Mouse (Mus musculus): ENCODE data around the gene Gdf2. TPM values are rescaled to one million over a fixed set of nuclear protein-coding genes. Genes with fewer than 3 reads are reported as not detected.

Gene Gdf2
- polyA plus RNA-seq, 1 experiment from 2014 or later: not detected

GRCm38 (mm10) chr14:33953761-33954160 lies 12.9 kb downstream of the Gdf2 start, which contains the start of gene Rbp3:
TSS of gene Rbp3 (plus strand) at chr14:33954003.
- no peak for DNase-seq (ENCODE audit: low spot score)

DNA sequence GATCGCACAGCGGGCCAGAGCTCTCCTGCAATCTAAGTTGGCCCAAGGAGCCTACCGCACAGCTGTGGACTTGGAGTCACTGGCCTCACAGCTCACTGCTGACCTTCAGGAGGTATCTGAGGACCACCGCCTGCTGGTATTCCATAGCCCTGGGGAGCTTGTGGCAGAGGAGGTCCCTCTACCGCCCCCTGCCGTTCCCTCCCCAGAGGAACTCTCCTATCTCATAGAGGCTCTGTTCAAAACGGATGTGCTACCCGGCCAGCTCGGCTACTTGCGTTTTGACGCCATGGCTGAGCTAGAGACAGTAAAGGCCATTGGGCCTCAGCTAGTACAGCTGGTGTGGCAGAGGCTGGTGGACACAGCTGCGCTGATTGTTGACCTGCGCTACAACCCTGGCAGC lies 15.2 kb downstream of the Gdf2 start:
- H3K27me3 ChIP-seq (replicated peaks; ENCODE audit: insufficient read depth, low read length): no peaks in the 10 kb centered on the region
- H3K9me3 ChIP-seq (ENCODE audit: low read length): no peaks in the 10 kb centered on the region
- no peaks in the 10 kb centered on the region for H3K36me3 ChIP-seq (ENCODE audit: insufficient read depth, low read length)
- no peaks in the 10 kb centered on the region for H3K4me1 ChIP-seq (ENCODE audit: insufficient read depth, low read depth, low read length)
- ATAC-seq: no peak
- TF ChIP-seq EP300 (IDR thresholded peaks at IDR 0.05) (no peak), CTCF (IDR thresholded peaks at IDR 0.05) (0 out of 2 replicates have a peak, but pooled peaks have one; percentile 2)
- H3K4me2 ChIP-seq (replicated peaks; ENCODE audit: low read depth, low read length): no peak overlapping the region
- H3K27ac ChIP-seq (ENCODE audit: low read length): no peak overlapping the region
- no peak overlapping the region for H3K4me3 ChIP-seq (ENCODE audit: low read depth, low read length)
- H3K9ac ChIP-seq (replicated peaks; ENCODE audit: low read depth): no peak overlapping the region
- no peak for DNase-seq (ENCODE audit: low spot score)
- 67% methylated on average over 12 of the region's 13 CpGs for WGBS

More at GRCm38 (mm10) chr14:33953761-33954160, 12.9 kb downstream of the Gdf2 start, which contains the start of gene Rbp3:
- Histone ChIP-seq H3K4me2 (replicated peaks; ENCODE audit: low read depth, low read length) (no peak within 1 kb of the TSS), H3K27me3 (replicated peaks; ENCODE audit: insufficient read depth, low read length) (no peaks in the 10 kb centered on the region), H3K27ac (ENCODE audit: low read length) (no peak within 1 kb of the TSS), H3K4me1 (ENCODE audit: insufficient read depth, low read depth, low read length) (no peaks in the 10 kb centered on the region), H3K9ac (replicated peaks; ENCODE audit: low read depth) (no peak within 1 kb of the TSS), H3K36me3 (ENCODE audit: insufficient read depth, low read length) (no peaks in the 10 kb centered on the region), H3K4me3 (ENCODE audit: low read depth, low read length) (no peak within 1 kb of the TSS), H3K9me3 (ENCODE audit: low read length) (no peaks in the 10 kb centered on the region)
- TF ChIP-seq CTCF (IDR thresholded peaks at IDR 0.05) (no peak), EP300 (IDR thresholded peaks at IDR 0.05) (no peak)
- no peak for ATAC-seq
- WGBS: 83% methylated on average over 5 of the region's 5 CpGs

DNA sequence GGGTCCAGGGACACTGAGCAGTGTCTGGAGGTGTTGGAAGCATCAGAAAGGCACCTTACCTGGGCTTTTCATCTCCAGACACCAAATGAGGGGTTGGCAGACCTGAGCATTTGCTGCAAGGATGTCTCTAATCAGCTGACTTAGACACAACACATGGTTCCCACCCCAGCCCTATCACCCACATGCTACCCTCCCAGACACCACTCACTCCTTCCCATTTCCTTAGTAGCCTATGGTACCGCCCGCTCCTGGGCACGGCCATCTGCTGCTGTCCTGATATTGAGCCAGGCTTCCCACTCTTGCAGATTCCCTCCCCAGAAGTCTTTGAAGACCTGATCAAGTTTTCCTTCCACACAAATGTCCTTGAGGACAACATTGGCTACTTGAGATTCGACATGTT lies 17.3 kb downstream of the Gdf2 start:
- H3K9me3 ChIP-seq (ENCODE audit: low read length): no peaks in the 10 kb centered on the region
- 78% methylated on average over 4 of the region's 4 CpGs for WGBS
- H3K27me3 ChIP-seq (replicated peaks; ENCODE audit: insufficient read depth, low read length): no peaks in the 10 kb centered on the region
- H3K4me2 ChIP-seq (replicated peaks; ENCODE audit: low read depth, low read length): no peak overlapping the region
- no peak for DNase-seq (ENCODE audit: low spot score)
- no peak overlapping the region for H3K4me3 ChIP-seq (ENCODE audit: low read depth, low read length)
- TF ChIP-seq CTCF (IDR thresholded peaks at IDR 0.05) (no peak), EP300 (IDR thresholded peaks at IDR 0.05) (no peak)
- no peaks in the 10 kb centered on the region for H3K36me3 ChIP-seq (ENCODE audit: insufficient read depth, low read length)
- no peak for ATAC-seq
- H3K9ac ChIP-seq (replicated peaks; ENCODE audit: low read depth): no peak overlapping the region
- H3K27ac ChIP-seq (ENCODE audit: low read length): no peak overlapping the region
- no peaks in the 10 kb centered on the region for H3K4me1 ChIP-seq (ENCODE audit: insufficient read depth, low read depth, low read length)

GRCm38 (mm10) chr14:33958841-33959240 lies 18.0 kb downstream of the Gdf2 start:
- H3K4me3 ChIP-seq (ENCODE audit: low read depth, low read length): no peak overlapping the region
- WGBS: 39% methylated on average over 3 of the region's 3 CpGs
- no peaks in the 10 kb centered on the region for H3K9me3 ChIP-seq (ENCODE audit: low read length)
- no peaks in the 10 kb centered on the region for H3K4me1 ChIP-seq (ENCODE audit: insufficient read depth, low read depth, low read length)
- ATAC-seq (no peak), DNase-seq (ENCODE audit: low spot score) (no peak)
- TF ChIP-seq EP300 (IDR thresholded peaks at IDR 0.05): no peak
- TF ChIP-seq CTCF (IDR thresholded peaks at IDR 0.05): no peak
- no peaks in the 10 kb centered on the region for H3K27me3 ChIP-seq (replicated peaks; ENCODE audit: insufficient read depth, low read length)
- no peak overlapping the region for H3K9ac ChIP-seq (replicated peaks; ENCODE audit: low read depth)
- no peaks in the 10 kb centered on the region for H3K36me3 ChIP-seq (ENCODE audit: insufficient read depth, low read length)
- no peak overlapping the region for H3K27ac ChIP-seq (ENCODE audit: low read length)
- H3K4me2 ChIP-seq (replicated peaks; ENCODE audit: low read depth, low read length): no peak overlapping the region

- Histone ChIP-seq H3K9ac (replicated peaks; ENCODE audit: low read depth) (no peak overlapping the region), H3K36me3 (ENCODE audit: insufficient read depth, low read length) (no peaks in the 10 kb centered on the region), H3K4me1 (ENCODE audit: insufficient read depth, low read depth, low read length) (no peaks in the 10 kb centered on the region), H3K27me3 (replicated peaks; ENCODE audit: insufficient read depth, low read length) (no peaks in the 10 kb centered on the region), H3K27ac (ENCODE audit: low read length) (no peak overlapping the region), H3K9me3 (ENCODE audit: low read length) (no peaks in the 10 kb centered on the region), H3K4me3 (ENCODE audit: low read depth, low read length) (no peak overlapping the region), H3K4me2 (replicated peaks; ENCODE audit: low read depth, low read length) (no peak overlapping the region)
- TF ChIP-seq EP300 (IDR thresholded peaks at IDR 0.05) (no peak), CTCF (IDR thresholded peaks at IDR 0.05) (peak; percentile 81)
- ATAC-seq: no peak
- DNase-seq (ENCODE audit: low spot score): peak; percentile 66
- WGBS: 11% methylated on average over 9 of the region's 9 CpGs
Observed at GRCm38 (mm10) chr14:33959341-33959740, 18.5 kb downstream of the Gdf2 start.

- no peak overlapping the region for H3K4me3 ChIP-seq (ENCODE audit: low read depth, low read length)
- ATAC-seq (no peak), DNase-seq (ENCODE audit: low spot score) (no peak)
- no peak overlapping the region for H3K9ac ChIP-seq (replicated peaks; ENCODE audit: low read depth)
- WGBS: 53% methylated on average over 7 of the region's 7 CpGs
- no peaks in the 10 kb centered on the region for H3K27me3 ChIP-seq (replicated peaks; ENCODE audit: insufficient read depth, low read length)
- H3K27ac ChIP-seq (ENCODE audit: low read length): no peak overlapping the region
- TF ChIP-seq EP300 (IDR thresholded peaks at IDR 0.05) (no peak), CTCF (IDR thresholded peaks at IDR 0.05) (no peak; the same call in 1 of the 2 replicates)
- H3K36me3 ChIP-seq (ENCODE audit: insufficient read depth, low read length): no peaks in the 10 kb centered on the region
- no peaks in the 10 kb centered on the region for H3K4me1 ChIP-seq (ENCODE audit: insufficient read depth, low read depth, low read length)
- H3K4me2 ChIP-seq (replicated peaks; ENCODE audit: low read depth, low read length): no peak overlapping the region
- H3K9me3 ChIP-seq (ENCODE audit: low read length): no peaks in the 10 kb centered on the region
Observed at GRCm38 (mm10) chr14:33965675-33966074, 24.8 kb downstream of the Gdf2 start.

- TF ChIP-seq EP300 (IDR thresholded peaks at IDR 0.05): no peak
- TF ChIP-seq CTCF (IDR thresholded peaks at IDR 0.05): peak; percentile 72
- Histone ChIP-seq H3K9ac (replicated peaks; ENCODE audit: low read depth) (no peak overlapping the region), H3K27me3 (replicated peaks; ENCODE audit: insufficient read depth, low read length) (no peaks in the 10 kb centered on the region), H3K9me3 (ENCODE audit: low read length) (no peaks in the 10 kb centered on the region), H3K4me3 (ENCODE audit: low read depth, low read length) (no peak overlapping the region), H3K36me3 (ENCODE audit: insufficient read depth, low read length) (no peaks in the 10 kb centered on the region), H3K4me1 (ENCODE audit: insufficient read depth, low read depth, low read length) (no peaks in the 10 kb centered on the region), H3K4me2 (replicated peaks; ENCODE audit: low read depth, low read length) (no peak overlapping the region), H3K27ac (ENCODE audit: low read length) (no peak overlapping the region)
- ATAC-seq (peak; percentile 35; the same call in 1 of the 2 replicates), DNase-seq (ENCODE audit: low spot score) (no peak)
- 31% methylated on average over 7 of the region's 7 CpGs for WGBS
Observed at GRCm38 (mm10) chr14:33972679-33973078, 31.8 kb downstream of the Gdf2 start.
